Mouse (Mus musculus) embryonic facial prominence, embryonic 15.5 days (tissue): Measurements from ENCODE around the gene Gm20388. TPM values are rescaled to one million over a fixed set of nuclear protein-coding genes. Genes with fewer than 3 reads are reported as not detected.
A peak's percentile ranks its signal among the peaks of the same experiment; 100 is the strongest.

Source experiments
- ATAC-seq: fragments of 200-750 bp; cut with Nextera tagmentation; 2 replicates; pipeline ENCODE4 v1.8.0; 2017; ENCODE audit warnings: low read depth, moderate TSS enrichment; ENCODE audit not compliant: insufficient number of reproducible peaks, low FRiP score, low TSS enrichment
- H3K27ac ChIP-seq: fragments of 300-500 bp; sonication (generic); replicated peaks from 2 replicates; pipeline ENCODE4 v1.5.1; 2015; ENCODE audit warnings: mild to moderate bottlenecking, inconsistent platforms
- H3K27me3 ChIP-seq: fragments of 300-500 bp; sonication (generic); 2 replicates; pipeline ENCODE4 v1.6.1; 2015; ENCODE audit warnings: inconsistent platforms
- H3K36me3 ChIP-seq: fragments of 300-500 bp; sonication (generic); 2 replicates; pipeline ENCODE4 v1.6.1; 2015; ENCODE audit warnings: mild to moderate bottlenecking, inconsistent platforms
- H3K4me1 ChIP-seq: fragments of 300-500 bp; sonication (generic); 2 replicates; pipeline ENCODE4 v1.6.1; 2015; ENCODE audit warnings: inconsistent platforms
- H3K4me2 ChIP-seq: fragments of 300-500 bp; sonication (generic); replicated peaks from 2 replicates; pipeline ENCODE4 v1.6.1; 2015; ENCODE audit warnings: mild to moderate bottlenecking, inconsistent platforms
- H3K4me3 ChIP-seq: fragments of 300-500 bp; sonication (generic); replicated peaks from 2 replicates; pipeline ENCODE4 v1.5.1; 2015; ENCODE audit warnings: mild to moderate bottlenecking, inconsistent platforms
- H3K9ac ChIP-seq: fragments of 300-500 bp; sonication (generic); 2 replicates; pipeline ENCODE4 v1.6.1; 2015; ENCODE audit warnings: inconsistent platforms
- H3K9me3 ChIP-seq: fragments of 300-500 bp; sonication (generic); replicated peaks from 2 replicates; pipeline ENCODE4 v1.6.1; 2016; ENCODE audit warnings: inconsistent platforms
- WGBS: fragments of 180-500 bp; shearing (Covaris S2); methylation state at CpG from one replicate; pipeline ENCODE4 v1.1.7; 2015; 5-methylcytosine and 5-hydroxymethylcytosine counted together
- polyA plus RNA-seq: library from polyadenylated mRNA; unstranded; fragments of >200 nt; fragmentation: Nextera tagmentation; extraction: Ambion mirVana; gene quantifications from 2 replicates; pipeline ENCODE4 v1.2.1, GENCODE M21; 2015

Gm20388 gene
- polyA plus RNA-seq, 1 experiment from 2014 or later = 8.0 TPM

DNA sequence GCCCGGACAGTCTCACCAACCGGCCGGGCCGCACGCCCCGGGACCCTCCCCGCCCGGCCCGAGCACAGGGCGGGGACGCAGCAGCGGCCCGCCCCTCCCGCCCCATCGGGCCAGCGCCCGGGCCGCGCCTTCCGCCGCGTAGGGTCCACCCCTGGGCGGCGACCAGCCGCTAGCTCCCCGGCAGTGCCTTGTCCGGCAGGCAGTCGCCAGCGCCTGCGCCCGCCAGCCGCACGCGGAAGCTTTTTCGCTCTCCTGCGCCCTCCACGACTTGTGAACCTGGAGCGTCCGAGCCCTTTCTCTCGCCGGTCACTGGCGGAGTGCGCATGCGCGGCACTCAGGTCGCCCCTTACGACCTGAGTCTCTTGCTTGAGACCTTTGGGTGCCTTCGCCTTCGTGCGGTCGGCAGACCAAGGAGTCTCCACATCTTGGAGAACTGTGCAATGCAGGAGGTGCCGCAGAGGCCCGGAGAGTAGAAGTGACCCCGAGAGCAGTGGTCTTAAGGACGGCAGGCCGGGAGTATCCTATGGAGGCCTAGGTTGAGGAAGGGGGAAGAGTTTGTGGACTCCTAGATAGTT is 4072.3 kb downstream of the Gm20388 start, which contains the start of gene Abcb10:
Abcb10 (minus strand) TSS at position 297 of the 575 bp plus-strand sequence.
- Histone ChIP-seq H3K36me3 (no peaks in the 10 kb centered on the region), H3K27me3 (no peaks in the 10 kb centered on the region), H3K4me2 (peak within 1 kb of the TSS; percentile 91), H3K9ac (peak within 1 kb of the TSS; percentile 47), H3K4me1 (peaks cover 17% of the 10 kb centered on the region), H3K9me3 (no peaks in the 10 kb centered on the region), H3K27ac (peak within 1 kb of the TSS; percentile 65), H3K4me3 (peak within 1 kb of the TSS; percentile 76)
- under 1% methylated on average over 42 of the region's 56 CpGs for WGBS
- peak; percentile 94 for ATAC-seq

DNA sequence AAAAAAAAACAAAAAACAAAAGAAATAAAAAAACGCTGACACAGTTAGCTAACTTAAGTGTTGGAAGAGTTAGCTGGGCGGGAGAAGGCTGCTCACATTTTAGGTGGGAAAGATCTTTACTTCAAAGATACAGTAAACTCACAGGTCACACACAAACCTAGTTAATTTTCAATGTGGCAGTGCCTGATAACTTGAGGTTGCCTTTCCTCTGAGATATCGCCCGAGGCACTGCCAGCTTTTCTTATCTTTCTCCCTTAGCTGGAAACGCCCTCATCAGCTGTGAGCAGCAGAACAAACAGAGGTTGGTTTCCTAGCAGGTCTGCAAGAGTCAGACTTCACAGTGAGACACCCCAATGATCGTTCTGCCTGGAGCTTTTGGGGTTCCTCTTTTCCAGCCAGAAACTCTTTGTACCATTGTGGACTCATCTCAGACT is 4078.0 kb downstream of the Gm20388 start:
- ATAC-seq = no peak
- H3K27me3 ChIP-seq = no peaks in the 10 kb centered on the region
- no peaks in the 10 kb centered on the region for H3K9me3 ChIP-seq
- H3K9ac ChIP-seq = no peak overlapping the region
- 0 out of 2 replicates have a peak, but pooled peaks cover 2% of the 10 kb centered on the region for H3K4me1 ChIP-seq
- H3K4me2 ChIP-seq = no peak overlapping the region
- H3K27ac ChIP-seq = no peak overlapping the region; the same call in 1 of the 2 replicates
- no peak overlapping the region for H3K4me3 ChIP-seq
- WGBS = 57% methylated on average over 6 of the region's 6 CpGs
- H3K36me3 ChIP-seq = 0 out of 2 replicates have a peak, but pooled peaks cover 5% of the 10 kb centered on the region

DNA sequence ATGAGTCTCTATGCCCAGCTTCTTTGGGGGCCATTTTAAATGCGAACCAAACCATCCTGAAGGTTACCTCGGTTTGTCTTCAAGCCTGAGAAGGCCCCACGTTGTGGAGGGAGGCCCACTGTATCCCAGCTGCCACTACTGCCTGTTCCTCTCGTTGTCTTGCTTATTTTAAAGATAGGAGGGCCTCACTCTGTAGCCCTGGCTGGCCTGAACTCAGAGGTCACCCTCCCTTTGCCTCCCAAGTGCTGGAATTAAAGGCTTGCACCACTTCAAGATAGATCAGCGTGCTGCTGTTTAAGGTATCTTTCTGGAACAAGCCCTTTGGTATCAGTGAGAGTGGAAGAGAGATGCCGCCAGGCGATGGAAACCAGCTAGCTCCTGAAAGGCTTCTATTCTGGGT is 4078.5 kb downstream of the Gm20388 start:
- ATAC-seq = no peak
- Histone ChIP-seq H3K4me1 (no peaks in the 10 kb centered on the region), H3K27me3 (no peaks in the 10 kb centered on the region), H3K4me2 (no peak overlapping the region), H3K36me3 (0 out of 2 replicates have a peak, but pooled peaks cover 9% of the 10 kb centered on the region), H3K27ac (no peak overlapping the region; the same call in 1 of the 2 replicates), H3K4me3 (no peak overlapping the region), H3K9ac (no peak overlapping the region), H3K9me3 (no peaks in the 10 kb centered on the region)
- 72% methylated on average over 7 of the region's 7 CpGs for WGBS

DNA sequence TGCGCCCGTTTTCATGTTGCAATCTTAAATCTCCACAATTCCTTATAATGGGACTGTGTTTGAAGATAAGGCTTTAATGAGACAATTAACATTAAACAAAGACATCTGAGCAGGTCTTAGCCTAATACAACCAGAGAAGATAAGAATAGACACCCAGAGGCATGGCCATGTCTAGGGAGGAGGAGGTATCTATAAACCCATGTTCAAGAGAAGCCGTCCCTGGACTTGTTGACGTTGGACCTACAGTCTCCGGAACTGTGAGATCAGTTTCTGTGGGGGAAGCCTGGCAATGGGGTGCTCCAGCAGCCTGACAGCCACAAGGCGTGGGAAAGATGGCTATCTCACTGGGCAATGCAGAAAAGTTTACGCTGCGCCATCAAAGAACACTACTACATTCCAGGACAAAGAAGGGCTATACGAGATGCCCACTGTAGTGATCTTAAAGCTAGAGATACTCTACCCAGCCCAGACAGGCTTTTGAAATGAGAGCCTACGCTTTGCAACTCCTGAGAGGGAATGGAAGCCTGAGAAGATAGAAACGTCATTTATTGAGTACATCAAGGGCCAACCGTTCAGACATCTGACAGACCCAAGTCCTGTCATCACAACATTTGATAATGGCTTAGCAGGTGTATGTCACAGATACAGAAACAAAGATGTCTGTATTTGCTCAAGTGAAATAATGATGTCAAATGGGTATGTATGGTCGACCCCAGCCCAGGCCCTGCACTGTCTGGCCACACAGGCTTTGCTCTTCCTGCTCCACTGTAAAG is 4079.8 kb downstream of the Gm20388 start:
- no peak for ATAC-seq
- no peaks in the 10 kb centered on the region for H3K27me3 ChIP-seq
- no peak overlapping the region for H3K27ac ChIP-seq
- H3K4me3 ChIP-seq = no peak overlapping the region
- peaks cover 18% of the 10 kb centered on the region; the same call in 1 of the 2 replicates for H3K36me3 ChIP-seq
- 81% methylated on average over 13 of the region's 13 CpGs for WGBS
- no peak overlapping the region for H3K9ac ChIP-seq
- no peaks in the 10 kb centered on the region for H3K9me3 ChIP-seq
- H3K4me1 ChIP-seq = no peaks in the 10 kb centered on the region
- no peak overlapping the region for H3K4me2 ChIP-seq

DNA sequence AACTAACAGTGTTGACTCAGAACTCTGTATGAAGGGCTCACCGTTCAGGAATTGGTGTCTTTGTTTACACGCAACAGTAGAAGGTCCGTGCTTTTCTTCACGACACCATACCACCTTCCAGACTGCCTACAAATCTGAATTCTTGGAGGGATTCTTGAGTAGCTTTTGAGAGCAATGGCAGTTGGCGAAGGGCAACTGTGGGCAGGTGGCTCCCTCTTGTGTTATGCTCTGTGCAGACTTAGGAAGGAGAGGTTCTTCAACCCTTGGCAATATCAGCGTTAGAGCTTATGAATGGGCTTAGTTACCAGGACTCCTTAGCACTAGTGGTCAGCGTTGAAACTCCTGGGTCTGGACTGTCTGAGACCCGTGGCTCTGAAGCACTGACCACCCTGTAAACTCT is 4081.9 kb downstream of the Gm20388 start:
- no peak overlapping the region for H3K4me2 ChIP-seq
- H3K9ac ChIP-seq = no peak overlapping the region
- no peak overlapping the region for H3K27ac ChIP-seq
- no peak overlapping the region for H3K4me3 ChIP-seq
- whole genome bisulfite sequencing = 86% methylated on average over 8 of the region's 8 CpGs
- no peaks in the 10 kb centered on the region for H3K4me1 ChIP-seq
- no peak for ATAC-seq
- H3K36me3 ChIP-seq = peaks cover 33% of the 10 kb centered on the region
- no peaks in the 10 kb centered on the region for H3K9me3 ChIP-seq
- H3K27me3 ChIP-seq = no peaks in the 10 kb centered on the region

DNA sequence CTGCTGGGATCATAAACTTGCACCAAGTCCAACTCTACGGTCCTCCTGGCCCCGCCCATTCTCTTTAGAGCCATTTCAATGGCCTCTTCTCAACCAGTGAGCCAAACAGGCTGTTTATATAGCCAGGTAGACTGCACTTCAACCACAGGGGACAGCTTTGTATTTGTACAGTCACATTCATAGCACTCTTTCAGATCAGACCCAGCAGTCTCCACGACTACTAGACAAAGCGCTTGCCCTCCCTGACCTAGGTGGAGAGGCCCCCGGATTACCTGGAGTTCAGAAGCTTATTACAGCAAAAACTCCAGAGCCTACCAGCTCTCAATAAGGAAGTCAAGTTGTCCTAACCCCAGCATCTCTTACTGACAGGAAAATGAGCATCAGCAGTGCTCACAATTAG is 4083.0 kb downstream of the Gm20388 start:
- Histone ChIP-seq H3K4me3 (no peak overlapping the region), H3K27ac (peak overlapping the region; percentile 69; the same call in 1 of the 2 replicates), H3K36me3 (peaks cover 37% of the 10 kb centered on the region), H3K4me1 (no peaks in the 10 kb centered on the region), H3K4me2 (no peak overlapping the region), H3K9me3 (no peaks in the 10 kb centered on the region), H3K9ac (no peak overlapping the region), H3K27me3 (no peaks in the 10 kb centered on the region)
- 81% methylated on average over 5 of the region's 5 CpGs for WGBS
- ATAC-seq = no peak

DNA sequence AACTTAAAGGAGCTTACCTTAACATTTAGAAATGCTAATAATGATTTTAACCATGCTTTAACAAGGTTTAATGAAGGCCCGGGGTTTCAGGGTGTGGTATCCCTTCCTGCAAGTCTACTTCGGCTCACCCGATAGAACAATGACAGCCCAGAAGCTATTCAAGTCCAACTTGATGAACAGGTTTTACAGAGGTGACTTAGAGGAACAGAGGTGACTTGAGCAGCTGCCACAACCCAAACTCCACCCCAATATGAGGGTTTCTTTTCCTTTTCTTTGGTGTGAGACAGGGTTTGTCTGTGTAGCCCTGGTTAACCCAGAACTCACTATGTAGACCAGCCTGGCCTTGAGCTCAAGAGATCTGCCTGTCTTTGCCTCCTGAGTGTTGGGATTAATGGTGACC is 4083.4 kb downstream of the Gm20388 start:
- H3K27me3 ChIP-seq = no peaks in the 10 kb centered on the region
- 77% methylated on average over 3 of the region's 3 CpGs for WGBS
- ATAC-seq = no peak
- no peaks in the 10 kb centered on the region for H3K9me3 ChIP-seq
- no peak overlapping the region for H3K4me2 ChIP-seq
- no peak overlapping the region for H3K4me3 ChIP-seq
- H3K4me1 ChIP-seq = no peaks in the 10 kb centered on the region
- H3K36me3 ChIP-seq = peaks cover 41% of the 10 kb centered on the region
- H3K9ac ChIP-seq = no peak overlapping the region
- H3K27ac ChIP-seq = peak overlapping the region; percentile 69

DNA sequence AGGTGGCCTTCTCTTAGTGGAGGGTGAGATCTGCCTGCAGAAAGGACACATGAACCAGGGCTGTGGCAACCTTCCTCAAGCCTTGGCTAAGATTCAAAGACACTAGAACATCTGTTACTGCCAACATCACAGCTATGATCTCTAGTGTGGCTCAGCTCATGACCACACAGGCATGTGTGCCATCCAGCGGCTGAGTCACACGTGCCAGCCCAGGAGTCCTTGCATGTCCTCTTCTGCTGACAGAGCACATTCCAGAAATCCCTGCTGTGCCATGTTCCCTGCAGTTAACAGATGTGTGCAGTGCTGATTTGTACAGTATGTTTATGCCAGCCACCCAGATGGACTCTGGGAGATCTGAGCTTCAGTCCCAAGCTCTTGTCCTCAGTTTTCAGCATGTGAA is 4088.9 kb downstream of the Gm20388 start:
- peak; percentile 68; the same call in 1 of the 2 replicates for ATAC-seq
- H3K4me3 ChIP-seq = no peak overlapping the region
- peak overlapping the region; percentile 63; the same call in 1 of the 2 replicates for H3K27ac ChIP-seq
- peaks cover 62% of the 10 kb centered on the region for H3K36me3 ChIP-seq
- H3K9me3 ChIP-seq = no peaks in the 10 kb centered on the region
- no peaks in the 10 kb centered on the region for H3K27me3 ChIP-seq
- H3K4me2 ChIP-seq = no peak overlapping the region
- 40% methylated on average over 2 of the region's 2 CpGs for WGBS
- no peak overlapping the region for H3K9ac ChIP-seq
- peaks cover 26% of the 10 kb centered on the region for H3K4me1 ChIP-seq

DNA sequence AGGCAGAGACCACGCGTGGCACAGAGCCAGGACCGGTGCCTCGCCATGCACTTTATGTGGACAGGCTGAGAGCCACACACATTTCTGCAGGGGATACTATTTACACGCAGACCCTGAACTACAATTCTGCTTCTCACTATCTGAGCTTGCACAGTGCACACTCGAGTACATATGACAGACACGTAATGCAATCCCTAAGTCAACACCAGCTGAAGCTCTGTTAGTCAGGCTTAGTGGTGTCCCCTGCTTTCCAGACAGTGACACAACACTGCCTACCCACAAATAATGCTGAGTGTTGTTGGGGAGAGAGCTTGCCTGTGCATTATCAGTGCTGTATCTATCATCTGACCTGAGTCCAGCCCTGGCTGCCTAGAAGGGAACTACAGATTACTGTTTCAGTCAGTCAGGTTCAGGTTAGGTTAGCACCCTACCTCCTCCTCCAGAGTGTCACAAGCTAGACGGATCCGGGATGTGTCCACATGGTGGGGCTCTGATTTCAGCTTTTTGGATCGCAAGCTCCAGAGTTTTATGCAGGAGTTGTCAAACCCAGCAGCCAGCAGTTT is 4092.0 kb downstream of the Gm20388 start:
- WGBS = 72% methylated on average over 10 of the region's 10 CpGs
- ATAC-seq = no peak
- no peak overlapping the region for H3K4me2 ChIP-seq
- H3K27ac ChIP-seq = no peak overlapping the region
- peaks cover 26% of the 10 kb centered on the region for H3K4me1 ChIP-seq
- H3K27me3 ChIP-seq = no peaks in the 10 kb centered on the region
- H3K9me3 ChIP-seq = no peaks in the 10 kb centered on the region
- H3K9ac ChIP-seq = no peak overlapping the region
- H3K36me3 ChIP-seq = peaks cover 69% of the 10 kb centered on the region
- no peak overlapping the region for H3K4me3 ChIP-seq

DNA sequence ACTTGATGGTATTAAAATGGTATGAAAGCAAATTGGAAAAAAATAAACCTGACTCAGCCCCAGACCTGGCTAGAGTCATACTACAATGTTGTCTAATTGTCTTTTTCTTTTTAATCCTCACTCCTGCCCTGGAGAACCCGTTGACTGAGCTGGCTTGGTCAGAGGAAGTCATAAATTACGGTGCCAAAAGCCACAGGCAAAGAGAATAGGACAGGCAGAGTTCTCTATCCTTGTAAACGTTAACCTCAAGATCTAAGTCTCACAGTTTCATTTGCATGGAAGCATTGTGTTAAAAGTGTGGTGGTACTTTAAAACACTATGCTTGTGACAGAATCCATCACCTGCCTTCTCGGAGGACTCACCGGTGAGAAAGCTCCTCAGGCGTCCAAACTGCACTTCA is 4097.2 kb downstream of the Gm20388 start:
- 91% methylated on average over 6 of the region's 6 CpGs for WGBS

DNA sequence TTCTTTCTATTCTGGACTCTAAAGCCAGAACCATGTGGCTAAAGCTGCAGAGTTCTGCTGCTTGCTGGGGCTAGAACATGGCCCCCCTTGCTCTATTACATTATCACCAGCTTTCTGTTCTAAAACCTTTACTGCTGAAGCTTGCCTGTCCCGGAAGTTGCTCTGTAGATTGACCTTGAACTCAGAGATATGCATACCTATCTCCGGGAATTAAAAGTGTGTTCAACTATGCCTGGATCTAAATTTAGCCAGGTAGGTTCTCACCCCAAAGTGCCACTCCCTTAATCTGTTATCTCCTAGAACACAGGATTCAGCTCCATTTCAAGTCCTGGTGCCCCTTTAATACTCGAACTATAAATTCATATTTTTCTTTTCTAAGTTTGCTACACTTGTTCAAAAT is 4100.9 kb downstream of the Gm20388 start:
- no peak overlapping the region for H3K4me3 ChIP-seq
- H3K27ac ChIP-seq = no peak overlapping the region
- no peaks in the 10 kb centered on the region for H3K9me3 ChIP-seq
- no peak overlapping the region for H3K9ac ChIP-seq
- 0 out of 2 replicates have a peak, but pooled peaks cover 8% of the 10 kb centered on the region for H3K4me1 ChIP-seq
- peaks cover 34% of the 10 kb centered on the region for H3K36me3 ChIP-seq
- WGBS = 82% methylated on average over 3 of the region's 3 CpGs
- no peak overlapping the region for H3K4me2 ChIP-seq
- H3K27me3 ChIP-seq = no peaks in the 10 kb centered on the region
- no peak for ATAC-seq

More for the DNA sequence above, 4097.2 kb downstream of the Gm20388 start:
- H3K4me3 ChIP-seq = no peak overlapping the region
- no peak overlapping the region for H3K9ac ChIP-seq
- no peak overlapping the region for H3K4me2 ChIP-seq
- H3K9me3 ChIP-seq = no peaks in the 10 kb centered on the region
- H3K4me1 ChIP-seq = peaks cover under 1% of the 10 kb centered on the region; the same call in 1 of the 2 replicates
- no peak overlapping the region for H3K27ac ChIP-seq
- peaks cover 64% of the 10 kb centered on the region for H3K36me3 ChIP-seq
- H3K27me3 ChIP-seq = no peaks in the 10 kb centered on the region
- ATAC-seq = no peak
